Mouse (Mus musculus): ENCODE data around the gene Gga2. TPM values are rescaled to one million over a fixed set of nuclear protein-coding genes. Genes with fewer than 3 reads are reported as not detected.

The Gga2 gene
- polyA plus RNA-seq (2015; fragmentation: Nextera tagmentation; extraction: Ambion mirVana) = 121 and 123 TPM in 2 replicates

- Histone ChIP-seq H3K27ac (peak within 1 kb of the TSS; percentile 87), H3K4me1 (replicated peaks) (peaks cover 25% of the 10 kb centered on the region), H3K27me3 (replicated peaks) (no peaks in the 10 kb centered on the region), H3K9ac (peak within 1 kb of the TSS; percentile 76), H3K4me3 (replicated peaks) (peak within 1 kb of the TSS; percentile 85), H3K36me3 (no peaks in the 10 kb centered on the region), H3K9me3 (no peaks in the 10 kb centered on the region), H3K4me2 (replicated peaks) (peak within 1 kb of the TSS; percentile 77)
- under 1% methylated on average over 50 of the region's 50 CpGs for WGBS
- ATAC-seq = peak; percentile 87
These were observed at the start of gene Gga2 for GRCm38 (mm10) chr7:122020667-122021354. Gene Gga2 (minus strand): TSS chr7:122021222.

GRCm38 (mm10) chr7:122067517-122068381 lies 46.7 kb upstream of the Gga2 start:
- 1% methylated on average over 58 of the region's 58 CpGs for WGBS
- Histone ChIP-seq H3K4me2 (replicated peaks) (peak overlapping the region; percentile 77), H3K4me3 (replicated peaks) (peak overlapping the region; percentile 100), H3K9me3 (no peaks in the 10 kb centered on the region), H3K9ac (peak overlapping the region; percentile 99), H3K36me3 (peaks cover 16% of the 10 kb centered on the region), H3K27ac (peak overlapping the region; percentile 96), H3K27me3 (replicated peaks) (no peaks in the 10 kb centered on the region), H3K4me1 (replicated peaks) (peaks cover 17% of the 10 kb centered on the region)
- peak; percentile 36 for ATAC-seq

GRCm38 (mm10) chr7:122066945-122067516 lies 46.0 kb upstream of the Gga2 start, which contains the start of the genes Ubfd1 and Ears2:
Gene Ubfd1 (plus strand): TSS chr7:122067175.
Gene Ears2 (minus strand): TSS chr7:122067263.
- Histone ChIP-seq H3K27ac (peak within 1 kb of the TSS; percentile 96), H3K4me2 (replicated peaks) (peak within 1 kb of the TSS; percentile 77), H3K9ac (peak within 1 kb of the TSS; percentile 99), H3K4me3 (replicated peaks) (peak within 1 kb of the TSS; percentile 100), H3K27me3 (replicated peaks) (no peaks in the 10 kb centered on the region), H3K36me3 (peaks cover 13% of the 10 kb centered on the region), H3K4me1 (replicated peaks) (peaks cover 17% of the 10 kb centered on the region), H3K9me3 (no peaks in the 10 kb centered on the region)
- under 1% methylated on average over 56 of the region's 60 CpGs for WGBS
- ATAC-seq = peak; percentile 99

- Histone ChIP-seq H3K27ac (peak overlapping the region; percentile 96), H3K9me3 (no peaks in the 10 kb centered on the region), H3K4me3 (replicated peaks) (peak overlapping the region; percentile 100), H3K27me3 (replicated peaks) (no peaks in the 10 kb centered on the region), H3K9ac (peak overlapping the region; percentile 99), H3K36me3 (peaks cover 8% of the 10 kb centered on the region), H3K4me2 (replicated peaks) (peak overlapping the region; percentile 77), H3K4me1 (replicated peaks) (peaks cover 17% of the 10 kb centered on the region)
- ATAC-seq = peak; percentile 71; the same call in 1 of the 2 replicates
- 12% methylated on average over 31 of the region's 31 CpGs for WGBS
These were observed 45.3 kb upstream of the Gga2 start for GRCm38 (mm10) chr7:122066102-122066944.

- WGBS = 47% methylated on average over 1 of the region's 1 CpGs
- Histone ChIP-seq H3K4me1 (replicated peaks) (peaks cover 16% of the 10 kb centered on the region), H3K9me3 (no peaks in the 10 kb centered on the region), H3K36me3 (peaks cover 8% of the 10 kb centered on the region; the same call in 1 of the 2 replicates), H3K4me2 (replicated peaks) (peak overlapping the region; percentile 77), H3K27ac (no peak overlapping the region), H3K4me3 (replicated peaks) (peak overlapping the region; percentile 100; the same call in 1 of the 2 replicates), H3K27me3 (replicated peaks) (no peaks in the 10 kb centered on the region), H3K9ac (no peak overlapping the region)
- no peak for ATAC-seq
These were observed 44.6 kb upstream of the Gga2 start for GRCm38 (mm10) chr7:122065656-122066055.

GRCm38 (mm10) chr7:122056633-122057032 lies 35.6 kb upstream of the Gga2 start:
- H3K4me2 ChIP-seq (replicated peaks) = no peak overlapping the region
- H3K9ac ChIP-seq = no peak overlapping the region
- no peak overlapping the region for H3K4me3 ChIP-seq (replicated peaks)
- no peaks in the 10 kb centered on the region for H3K9me3 ChIP-seq
- no peaks in the 10 kb centered on the region for H3K27me3 ChIP-seq (replicated peaks)
- 78% methylated on average over 5 of the region's 5 CpGs for WGBS
- no peaks in the 10 kb centered on the region for H3K4me1 ChIP-seq (replicated peaks)
- no peak overlapping the region for H3K27ac ChIP-seq
- peak; percentile 49; the same call in 1 of the 2 replicates for ATAC-seq
- H3K36me3 ChIP-seq = 0 out of 2 replicates have a peak, but pooled peaks cover 15% of the 10 kb centered on the region

GRCm38 (mm10) chr7:122050834-122051233 lies 29.8 kb upstream of the Gga2 start:
- Histone ChIP-seq H3K27me3 (replicated peaks) (no peaks in the 10 kb centered on the region), H3K4me3 (replicated peaks) (no peak overlapping the region), H3K4me1 (replicated peaks) (0 out of 2 replicates have a peak, but pooled peaks cover 3% of the 10 kb centered on the region), H3K9me3 (no peaks in the 10 kb centered on the region), H3K27ac (no peak overlapping the region), H3K4me2 (replicated peaks) (no peak overlapping the region), H3K36me3 (peaks cover 8% of the 10 kb centered on the region; the same call in 1 of the 2 replicates), H3K9ac (no peak overlapping the region)
- 61% methylated on average over 1 of the region's 1 CpGs for WGBS
- no peak for ATAC-seq

- 0 out of 2 replicates have a peak, but pooled peaks cover 5% of the 10 kb centered on the region for H3K4me1 ChIP-seq (replicated peaks)
- no peak overlapping the region for H3K27ac ChIP-seq
- no peaks in the 10 kb centered on the region for H3K27me3 ChIP-seq (replicated peaks)
- no peak overlapping the region for H3K4me2 ChIP-seq (replicated peaks)
- H3K4me3 ChIP-seq (replicated peaks) = no peak overlapping the region
- WGBS = 95% methylated on average over 9 of the region's 9 CpGs
- H3K9ac ChIP-seq = no peak overlapping the region
- ATAC-seq = no peak
- peaks cover 8% of the 10 kb centered on the region; the same call in 1 of the 2 replicates for H3K36me3 ChIP-seq
- H3K9me3 ChIP-seq = no peaks in the 10 kb centered on the region
These were observed 27.2 kb upstream of the Gga2 start for GRCm38 (mm10) chr7:122048191-122048590.

GRCm38 (mm10) chr7:122046813-122047212 lies 25.8 kb upstream of the Gga2 start:
- 0 out of 2 replicates have a peak, but pooled peaks cover 5% of the 10 kb centered on the region for H3K4me1 ChIP-seq (replicated peaks)
- H3K36me3 ChIP-seq = peaks cover 8% of the 10 kb centered on the region; the same call in 1 of the 2 replicates
- WGBS = 58% methylated on average over 2 of the region's 2 CpGs
- peak overlapping the region; percentile 44; the same call in 1 of the 2 replicates for H3K27ac ChIP-seq
- no peak overlapping the region for H3K4me2 ChIP-seq (replicated peaks)
- H3K27me3 ChIP-seq (replicated peaks) = no peaks in the 10 kb centered on the region
- peak; percentile 71 for ATAC-seq
- no peak overlapping the region for H3K4me3 ChIP-seq (replicated peaks)
- H3K9me3 ChIP-seq = no peaks in the 10 kb centered on the region
- no peak overlapping the region for H3K9ac ChIP-seq

- Histone ChIP-seq H3K4me3 (replicated peaks) (no peak overlapping the region), H3K27ac (peak overlapping the region; percentile 3; the same call in 1 of the 2 replicates), H3K4me2 (replicated peaks) (no peak overlapping the region), H3K4me1 (replicated peaks) (0 out of 2 replicates have a peak, but pooled peaks cover 5% of the 10 kb centered on the region), H3K9me3 (no peaks in the 10 kb centered on the region), H3K36me3 (peaks cover 8% of the 10 kb centered on the region; the same call in 1 of the 2 replicates), H3K27me3 (replicated peaks) (no peaks in the 10 kb centered on the region), H3K9ac (no peak overlapping the region)
- ATAC-seq = no peak
- WGBS = 76% methylated on average over 1 of the region's 1 CpGs
These were observed 24.7 kb upstream of the Gga2 start for GRCm38 (mm10) chr7:122045711-122046110.

- ATAC-seq = peak; percentile 42; the same call in 1 of the 2 replicates
- H3K27me3 ChIP-seq (replicated peaks) = no peaks in the 10 kb centered on the region
- H3K36me3 ChIP-seq = peaks cover 8% of the 10 kb centered on the region; the same call in 1 of the 2 replicates
- H3K27ac ChIP-seq = 0 out of 2 replicates have a peak overlapping the region, but pooled peaks have one; percentile 19
- no peaks in the 10 kb centered on the region for H3K9me3 ChIP-seq
- no peak overlapping the region for H3K4me2 ChIP-seq (replicated peaks)
- 0 out of 2 replicates have a peak, but pooled peaks cover 5% of the 10 kb centered on the region for H3K4me1 ChIP-seq (replicated peaks)
- no peak overlapping the region for H3K9ac ChIP-seq
- no peak overlapping the region for H3K4me3 ChIP-seq (replicated peaks)
- 64% methylated on average over 4 of the region's 4 CpGs for WGBS
These were observed 24.2 kb upstream of the Gga2 start for GRCm38 (mm10) chr7:122045181-122045634.

Data from intestine, embryonic 15.5 days (tissue).